Mouse (Mus musculus) ES-E14 (cell line): ENCODE data around the gene Rsbn1l.

ENCODE experiments used
- HCFC1 ChIP-seq: IDR thresholded peaks from 2 replicates; pipeline ENCODE4 v1.6.1; 2012; ENCODE audit warnings: low read length, inconsistent platforms, borderline replicate concordance; ENCODE audit not compliant: insufficient read depth
- MAFK ChIP-seq: IDR thresholded peaks from 2 replicates; pipeline ENCODE4 v1.6.1; 2014; ENCODE audit warnings: mild to moderate bottlenecking, low read depth, low read length, inconsistent platforms; ENCODE audit not compliant: insufficient read depth

DNA sequence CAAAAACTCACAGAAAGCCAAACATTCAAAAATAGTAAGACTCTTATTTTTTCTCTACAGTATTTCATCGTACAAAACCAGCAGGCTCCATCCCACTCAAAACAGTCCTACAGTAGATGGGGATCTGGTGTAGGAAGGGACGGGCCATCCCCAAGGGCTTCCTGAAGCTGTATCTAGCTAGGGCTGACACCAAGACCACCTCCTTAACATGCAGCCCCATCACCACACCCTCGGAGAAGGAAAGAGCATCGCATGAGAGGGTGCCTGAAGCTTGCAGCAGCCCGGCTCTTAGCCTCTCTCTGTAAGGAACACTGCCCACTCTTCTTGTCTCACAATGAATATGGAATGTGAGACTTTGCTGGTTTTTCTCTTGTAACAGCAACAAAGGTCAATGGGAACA is 17.7 kb downstream of the Rsbn1l start:
- TF ChIP-seq HCFC1 (no peak), MAFK (no peak)
